Mouse (Mus musculus) heart, embryonic 12.5 days (tissue): Measurements from ENCODE around the gene Sap30bp. TPM values are rescaled to one million over a fixed set of nuclear protein-coding genes. Genes with fewer than 3 reads are reported as not detected.

ENCODE experiments used
- ATAC-seq: fragments of 200-750 bp; cut with Nextera tagmentation; 2 replicates; pipeline ENCODE4 v1.8.0; 2017; ENCODE audit warnings: moderate TSS enrichment, moderate library complexity; ENCODE audit not compliant: insufficient number of reproducible peaks, low FRiP score
- H3K27ac ChIP-seq: fragments of 300-500 bp; sonication (generic); 2 replicates; pipeline ENCODE4 v1.5.1; 2016; ENCODE audit warnings: mild to moderate bottlenecking, moderate library complexity; ENCODE audit not compliant: poor library complexity, severe bottlenecking
- H3K27me3 ChIP-seq: fragments of 300-500 bp; sonication (generic); replicated peaks from 2 replicates; pipeline ENCODE4 v1.6.1; 2016; ENCODE audit warnings: mild to moderate bottlenecking, moderate library complexity
- H3K36me3 ChIP-seq: fragments of 300-500 bp; sonication (generic); 2 replicates; pipeline ENCODE4 v1.6.1; 2016; ENCODE audit warnings: mild to moderate bottlenecking, moderate library complexity
- H3K4me1 ChIP-seq: fragments of 300-500 bp; sonication (generic); replicated peaks from 2 replicates; pipeline ENCODE4 v1.6.1; 2016; ENCODE audit warnings: mild to moderate bottlenecking
- H3K4me2 ChIP-seq: fragments of 300-500 bp; sonication (generic); 2 replicates; pipeline ENCODE4 v1.6.1; 2016; ENCODE audit warnings: mild to moderate bottlenecking, moderate library complexity
- H3K4me3 ChIP-seq: fragments of 300-500 bp; sonication (generic); 2 replicates; pipeline ENCODE4 v1.5.1; 2016; ENCODE audit warnings: mild to moderate bottlenecking
- H3K9ac ChIP-seq: fragments of 300-500 bp; sonication (generic); 2 replicates; pipeline ENCODE4 v1.6.1; 2016; ENCODE audit warnings: mild to moderate bottlenecking, moderate library complexity
- H3K9me3 ChIP-seq: fragments of 300-500 bp; sonication (generic); replicated peaks from 2 replicates; pipeline ENCODE4 v1.6.1; 2016; ENCODE audit warnings: mild to moderate bottlenecking, moderate library complexity
- WGBS: fragments of 180-500 bp; shearing (Covaris S2); methylation state at CpG from one replicate; pipeline ENCODE4 v1.1.7; 2016; 5-methylcytosine and 5-hydroxymethylcytosine counted together
- polyA plus RNA-seq: library from polyadenylated mRNA; unstranded; fragments of >200 nt; fragmentation: Nextera tagmentation; extraction: Ambion mirVana; gene quantifications from 2 replicates; pipeline ENCODE4 v1.2.1, GENCODE M21; 2016

Gene Sap30bp
- polyA plus RNA-seq, 1 experiment from 2014 or later, result 29.4 TPM

DNA sequence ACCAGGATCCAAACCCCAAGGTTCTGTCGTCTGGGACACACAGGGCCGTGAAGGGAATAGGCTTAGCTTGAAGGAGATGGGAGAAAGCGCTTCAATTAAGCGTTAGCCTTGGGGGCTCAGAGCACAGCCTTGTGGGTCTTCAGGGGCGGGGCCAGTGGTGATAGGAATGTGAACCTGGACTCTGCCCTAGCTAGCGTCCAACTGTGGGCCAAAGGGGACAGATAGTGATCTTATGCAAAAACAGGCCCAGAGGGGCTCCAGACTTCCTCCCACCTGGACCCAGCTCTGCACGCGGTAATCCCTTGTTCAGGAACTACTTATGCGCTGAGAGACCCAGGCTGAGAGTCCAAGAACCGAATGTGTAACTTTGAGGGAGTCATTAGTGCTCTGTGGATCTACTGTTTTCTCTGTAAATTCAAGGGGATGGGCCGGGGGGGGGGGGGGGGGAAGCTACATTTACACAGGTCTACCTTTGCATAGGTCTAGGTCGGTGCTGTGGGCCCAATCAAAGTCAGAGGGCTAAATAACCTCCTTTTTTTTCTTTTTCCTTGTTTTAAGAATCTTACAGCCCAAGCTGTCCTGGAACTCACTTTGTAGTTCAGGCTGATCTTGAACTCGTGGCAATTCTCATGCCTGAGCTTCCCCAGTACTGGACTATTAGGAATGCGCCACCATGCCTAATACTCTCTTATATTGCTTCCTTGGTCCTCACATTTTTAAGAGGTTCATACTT is 78.6 kb downstream of the Sap30bp start:
- Histone ChIP-seq H3K4me2 (peak overlapping the region; percentile 83), H3K9ac (peak overlapping the region; percentile 89), H3K36me3 (peaks cover 38% of the 10 kb centered on the region), H3K9me3 (no peaks in the 10 kb centered on the region), H3K4me3 (peak overlapping the region; percentile 77), H3K27me3 (no peaks in the 10 kb centered on the region), H3K27ac (peak overlapping the region; percentile 91), H3K4me1 (peaks cover 15% of the 10 kb centered on the region)
- ATAC-seq, result no peak
- 26% methylated on average over 14 of the region's 14 CpGs for WGBS

DNA sequence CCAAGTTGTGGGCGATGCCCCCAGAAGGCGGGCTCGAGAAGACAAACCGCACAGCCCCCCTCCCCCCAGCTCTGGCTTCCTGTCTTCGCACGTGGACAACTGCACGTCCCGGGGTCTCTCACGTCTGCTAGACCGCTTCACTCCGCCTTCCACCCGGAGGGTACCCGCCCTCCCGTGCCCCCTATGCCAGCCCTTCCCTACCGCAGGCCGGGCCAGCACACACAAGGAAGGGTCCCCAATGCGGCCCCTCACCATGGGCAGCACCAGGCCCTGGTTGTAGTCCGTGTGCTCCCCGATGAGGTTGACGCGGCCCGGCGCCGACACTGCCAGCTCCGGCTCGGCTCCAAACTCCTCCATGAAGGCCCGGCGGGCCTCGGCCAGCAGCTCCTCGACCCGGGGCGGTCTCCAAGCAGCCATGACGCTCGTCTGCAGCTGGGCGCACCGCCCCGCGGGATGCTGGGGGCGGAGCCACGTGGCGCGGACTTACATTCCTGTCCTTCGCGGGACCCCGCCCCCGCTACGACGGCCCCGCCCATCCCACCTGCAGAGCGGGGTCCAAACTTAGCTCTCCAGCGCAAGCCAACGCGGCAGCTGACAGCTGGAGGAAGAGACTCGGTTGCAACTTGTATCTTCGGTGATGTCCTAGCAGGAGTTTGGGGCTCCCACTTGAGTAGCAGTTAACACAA is 79.3 kb downstream of the Sap30bp start, which contains the start of gene Galk1:
Gene Galk1 (minus strand): TSS at position 458 of the 686 bp plus-strand sequence.
- H3K9me3 ChIP-seq, result no peaks in the 10 kb centered on the region
- H3K4me3 ChIP-seq, result peak within 1 kb of the TSS; percentile 77
- H3K36me3 ChIP-seq, result peaks cover 30% of the 10 kb centered on the region
- ATAC-seq, result peak; percentile 94
- peak within 1 kb of the TSS; percentile 83 for H3K4me2 ChIP-seq
- H3K9ac ChIP-seq, result peak within 1 kb of the TSS; percentile 89
- under 1% methylated on average over 55 of the region's 55 CpGs for WGBS
- peak within 1 kb of the TSS; percentile 91 for H3K27ac ChIP-seq
- H3K27me3 ChIP-seq, result no peaks in the 10 kb centered on the region
- peaks cover 15% of the 10 kb centered on the region for H3K4me1 ChIP-seq

DNA sequence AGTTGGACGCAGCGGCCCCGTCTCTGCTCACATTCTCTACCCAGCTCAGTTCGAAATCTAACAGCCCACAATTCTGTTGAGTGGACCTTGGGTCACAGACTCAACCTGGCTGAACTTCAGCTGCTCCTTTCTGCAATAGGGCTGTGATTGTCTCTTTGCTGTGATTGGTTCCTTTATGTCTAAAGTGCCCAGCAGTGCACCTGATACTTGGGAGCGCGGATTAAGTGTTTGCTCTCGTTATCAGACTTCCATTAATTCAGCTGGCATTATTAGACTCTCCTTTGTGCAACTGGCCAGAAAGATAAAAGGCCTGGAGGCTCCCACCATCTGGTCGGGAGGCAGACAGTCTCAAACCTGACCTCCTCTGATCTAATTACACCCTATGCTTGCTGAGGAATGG is 81.7 kb downstream of the Sap30bp start:
- no peaks in the 10 kb centered on the region for H3K9me3 ChIP-seq
- no peaks in the 10 kb centered on the region for H3K27me3 ChIP-seq
- H3K4me2 ChIP-seq, result no peak overlapping the region
- no peak overlapping the region for H3K9ac ChIP-seq
- no peak overlapping the region for H3K4me3 ChIP-seq
- WGBS, result 69% methylated on average over 8 of the region's 8 CpGs
- H3K4me1 ChIP-seq, result peaks cover 15% of the 10 kb centered on the region
- peaks cover 7% of the 10 kb centered on the region for H3K36me3 ChIP-seq
- ATAC-seq, result no peak
- H3K27ac ChIP-seq, result no peak overlapping the region

Other genes with a start within 250 kb of the Sap30bp start
- 95.9 and 113 TPM in 2 replicates for gene Grb2, start 224.7 kb upstream of the Sap30bp start, polyA plus RNA-seq
- gene Tmem94, start 167.8 kb upstream of the Sap30bp start, polyA plus RNA-seq, result 52.4 and 52.5 TPM in 2 replicates
- 23.5 and 25.3 TPM in 2 replicates for gene Caskin2, start 119.6 kb upstream of the Sap30bp start, polyA plus RNA-seq
- gene Tsen54, start 118.6 kb upstream of the Sap30bp start, polyA plus RNA-seq, result 23.0 and 29.2 TPM in 2 replicates
- gene Llgl2, start 109.2 kb upstream of the Sap30bp start, polyA plus RNA-seq, result 22.5 and 25.8 TPM in 2 replicates
- gene Myo15b, start 74.9 kb upstream of the Sap30bp start, polyA plus RNA-seq, result 0.17 and 0.37 TPM in 2 replicates
- 15.0 and 16.6 TPM in 2 replicates for gene Smim5, start 33.3 kb upstream of the Sap30bp start, polyA plus RNA-seq
- 0.77 and 1.8 TPM in 2 replicates for gene Smim6, start 21.3 kb upstream of the Sap30bp start, polyA plus RNA-seq
- 13.8 and 17.3 TPM in 2 replicates for gene Recql5, start 195 bp downstream of the Sap30bp start, polyA plus RNA-seq
- gene Itgb4, start 41.4 kb downstream of the Sap30bp start, polyA plus RNA-seq, result 2.0 and 2.7 TPM in 2 replicates
- 151 and 152 TPM in 2 replicates for gene Galk1, start 79.4 kb downstream of the Sap30bp start, polyA plus RNA-seq
- 742 and 759 TPM in 2 replicates for gene H3f3b, start 94.7 kb downstream of the Sap30bp start, polyA plus RNA-seq
- gene Unk, start 97.0 kb downstream of the Sap30bp start, polyA plus RNA-seq, result 31.8 and 32.3 TPM in 2 replicates
- 2.2 and 2.5 TPM in 2 replicates for gene Unc13d, start 144.7 kb downstream of the Sap30bp start, polyA plus RNA-seq
- 137 and 141 TPM in 2 replicates for gene Wbp2, start 153.7 kb downstream of the Sap30bp start, polyA plus RNA-seq
- gene Trim47, start 193.9 kb downstream of the Sap30bp start, polyA plus RNA-seq, result 54.8 and 58.2 TPM in 2 replicates
- 4.7 and 4.9 TPM in 2 replicates for gene Trim65, start 197.8 kb downstream of the Sap30bp start, polyA plus RNA-seq
- 85.0 and 89.1 TPM in 2 replicates for gene Mrpl38, start 205.6 kb downstream of the Sap30bp start, polyA plus RNA-seq
- gene Fbf1, start 234.9 kb downstream of the Sap30bp start, polyA plus RNA-seq, result 37.2 and 37.5 TPM in 2 replicates